Mouse (Mus musculus) adrenal gland, postnatal 10 days (tissue): ENCODE data around the gene 2010111I01Rik. TPM values are rescaled to one million over a fixed set of nuclear protein-coding genes. Genes with fewer than 3 reads are reported as not detected.
"Not testable (repeated sequence)": the region's sequence is repeated elsewhere in the genome, so short reads cannot be mapped to it uniquely, and the experiment has no call there.

ENCODE experiments used
- DNase-seq: peaks from one replicate; pipeline ENCODE4 v3.0.0; 2021; ENCODE audit warnings: mixed read lengths
- total RNA-seq, 2 experiments: library from RNA; stranded (reverse); gene quantifications; 2 replicates each; pipeline ENCODE4 v1.2.3; 2021

Gene 2010111I01Rik
- total RNA-seq, 2 experiments from 2014 or later = 57.3 to 99.7 TPM

GRCm38 (mm10) chr13:63289687-63290086 is 325.0 kb downstream of the 2010111I01Rik start:
- no peak for DNase-seq

GRCm38 (mm10) chr13:63290126-63290525 is 325.4 kb downstream of the 2010111I01Rik start:
- no peak for DNase-seq

- DNase-seq = peak; percentile 76
These were observed 326.3 kb downstream of the 2010111I01Rik start for GRCm38 (mm10) chr13:63291016-63291415.

GRCm38 (mm10) chr13:63293647-63294046 is 329.0 kb downstream of the 2010111I01Rik start:
- DNase-seq = no peak

- peak; percentile 70 for DNase-seq
These were observed 329.9 kb downstream of the 2010111I01Rik start for GRCm38 (mm10) chr13:63294359-63295193.

- DNase-seq = no peak
These were observed 331.6 kb downstream of the 2010111I01Rik start for GRCm38 (mm10) chr13:63296300-63296699.

GRCm38 (mm10) chr13:63297003-63297402 is 332.3 kb downstream of the 2010111I01Rik start:
- DNase-seq = no peak

- DNase-seq = no peak
These were observed 333.2 kb downstream of the 2010111I01Rik start for GRCm38 (mm10) chr13:63297933-63298332.

- DNase-seq = no peak
These were observed 334.2 kb downstream of the 2010111I01Rik start for GRCm38 (mm10) chr13:63298931-63299330.

- DNase-seq = no peak
These were observed 336.2 kb downstream of the 2010111I01Rik start for GRCm38 (mm10) chr13:63300929-63301328.

- no peak for DNase-seq
These were observed 337.1 kb downstream of the 2010111I01Rik start for GRCm38 (mm10) chr13:63301764-63302209.

GRCm38 (mm10) chr13:63302381-63302780 is 337.7 kb downstream of the 2010111I01Rik start:
- DNase-seq = no peak

GRCm38 (mm10) chr13:63304124-63304792 is 339.6 kb downstream of the 2010111I01Rik start:
- no peak for DNase-seq

- DNase-seq = no peak
These were observed 340.1 kb downstream of the 2010111I01Rik start for GRCm38 (mm10) chr13:63304799-63305159.

- peak; percentile 63 for DNase-seq
These were observed 340.7 kb downstream of the 2010111I01Rik start for GRCm38 (mm10) chr13:63305160-63306011.

GRCm38 (mm10) chr13:63306768-63307167 is 342.1 kb downstream of the 2010111I01Rik start:
- no peak for DNase-seq

- DNase-seq = no peak
These were observed 344.9 kb downstream of the 2010111I01Rik start for GRCm38 (mm10) chr13:63309563-63309962.

- no peak for DNase-seq
These were observed 346.5 kb downstream of the 2010111I01Rik start for GRCm38 (mm10) chr13:63311156-63311555.

GRCm38 (mm10) chr13:63313247-63313646 is 348.6 kb downstream of the 2010111I01Rik start:
- peak; percentile 68 for DNase-seq

- DNase-seq = no peak
These were observed 349.3 kb downstream of the 2010111I01Rik start for GRCm38 (mm10) chr13:63313748-63314607.

GRCm38 (mm10) chr13:63314608-63314920 is 349.9 kb downstream of the 2010111I01Rik start:
- no peak for DNase-seq

- not testable (repeated sequence) for DNase-seq
These were observed 350.4 kb downstream of the 2010111I01Rik start for GRCm38 (mm10) chr13:63315111-63315510.
